Mouse (Mus musculus) lung, postnatal 10 days (tissue): Measurements from ENCODE around the gene Rhobtb1.

ENCODE experiments used
- DNase-seq: peaks from one replicate; pipeline ENCODE4 v3.0.0; 2021

The Rhobtb1 gene

GRCm38 (mm10) chr10:69278764-69279606, 127.8 kb downstream of the Rhobtb1 start:
- no peak for DNase-seq

GRCm38 (mm10) chr10:69279607-69279978, 128.4 kb downstream of the Rhobtb1 start:
- DNase-seq, result no peak

GRCm38 (mm10) chr10:69286939-69287338, 135.7 kb downstream of the Rhobtb1 start:
- no peak for DNase-seq

- DNase-seq, result no peak
Measured at GRCm38 (mm10) chr10:69288086-69288485, 136.9 kb downstream of the Rhobtb1 start.

- no peak for DNase-seq
Measured at GRCm38 (mm10) chr10:69288720-69289119, 137.5 kb downstream of the Rhobtb1 start.

GRCm38 (mm10) chr10:69290736-69291135, 139.5 kb downstream of the Rhobtb1 start:
- no peak for DNase-seq

GRCm38 (mm10) chr10:69295919-69296318, 144.7 kb downstream of the Rhobtb1 start:
- DNase-seq, result no peak

- DNase-seq, result no peak
Measured at GRCm38 (mm10) chr10:69299985-69300384, 148.8 kb downstream of the Rhobtb1 start.

- DNase-seq, result no peak
Measured at GRCm38 (mm10) chr10:69302667-69303066, 151.4 kb downstream of the Rhobtb1 start.

- DNase-seq, result peak; percentile 20
Measured at GRCm38 (mm10) chr10:69304819-69305218, 153.6 kb downstream of the Rhobtb1 start.

- no peak for DNase-seq
Measured at GRCm38 (mm10) chr10:69305600-69305999, 154.4 kb downstream of the Rhobtb1 start.

GRCm38 (mm10) chr10:69306205-69306604, 155.0 kb downstream of the Rhobtb1 start:
- DNase-seq, result peak; percentile 68

GRCm38 (mm10) chr10:69307067-69307466, 155.8 kb downstream of the Rhobtb1 start:
- DNase-seq, result peak; percentile 85

GRCm38 (mm10) chr10:69309109-69309508, 157.9 kb downstream of the Rhobtb1 start:
- DNase-seq, result no peak

- DNase-seq, result no peak
Measured at GRCm38 (mm10) chr10:69311867-69312266, 160.6 kb downstream of the Rhobtb1 start.

GRCm38 (mm10) chr10:69313944-69314343, 162.7 kb downstream of the Rhobtb1 start:
- no peak for DNase-seq

GRCm38 (mm10) chr10:69318514-69318913, 167.3 kb downstream of the Rhobtb1 start:
- DNase-seq, result no peak

- peak; percentile 93 for DNase-seq
Measured at GRCm38 (mm10) chr10:69320667-69321518, 169.7 kb downstream of the Rhobtb1 start.

GRCm38 (mm10) chr10:69321519-69322035, 170.3 kb downstream of the Rhobtb1 start:
- no peak for DNase-seq

GRCm38 (mm10) chr10:69323986-69324385, 172.8 kb downstream of the Rhobtb1 start:
- no peak for DNase-seq

GRCm38 (mm10) chr10:69324816-69325215, 173.6 kb downstream of the Rhobtb1 start:
- DNase-seq, result no peak

- peak; percentile 74 for DNase-seq
Measured at GRCm38 (mm10) chr10:69326433-69326832, 175.2 kb downstream of the Rhobtb1 start.

- no peak for DNase-seq
Measured at GRCm38 (mm10) chr10:69327362-69327761, 176.1 kb downstream of the Rhobtb1 start.
